Mouse (Mus musculus) heart, adult 2 months (tissue): ENCODE results near the gene Ssc4d. TPM values are rescaled to one million over a fixed set of nuclear protein-coding genes. Genes with fewer than 3 reads are reported as not detected.

ENCODE experiments used
- DNase-seq, 2 experiments: peaks; one replicate each; pipeline ENCODE4 v3.0.0; 2021
- H3K27ac ChIP-seq: fragments of 200-600 bp; 2 replicates; pipeline ENCODE4 v1.8.1; 2022
- H3K27me3 ChIP-seq: fragments of 200-500 bp; 2 replicates; pipeline ENCODE4 v1.6.1; 2012; ENCODE audit warnings: mild to moderate bottlenecking, low read length, inconsistent platforms, mixed read lengths; ENCODE audit not compliant: control insufficient read depth, insufficient read depth
- H3K36me3 ChIP-seq: fragments of 200-500 bp; 2 replicates; pipeline ENCODE4 v1.6.1; 2012; ENCODE audit warnings: low read length, inconsistent platforms; ENCODE audit not compliant: control insufficient read depth, insufficient read depth
- H3K4me1 ChIP-seq: fragments of 200-500 bp; 2 replicates; pipeline ENCODE4 v1.6.1; 2011; ENCODE audit warnings: low read length; ENCODE audit not compliant: control insufficient read depth, insufficient read depth
- H3K4me3 ChIP-seq: fragments of 200-600 bp; 2 replicates; pipeline ENCODE4 v1.8.1; 2022
- H3K79me2 ChIP-seq: fragments of 200-500 bp; replicated peaks from 2 replicates; pipeline ENCODE4 v1.6.1; 2012; ENCODE audit warnings: mild to moderate bottlenecking, inconsistent platforms, low read length, moderate library complexity, mixed read lengths; ENCODE audit not compliant: control insufficient read depth, insufficient read depth
- H3K9ac ChIP-seq: fragments of 200-500 bp; 2 replicates; pipeline ENCODE4 v1.6.1; 2012; ENCODE audit warnings: low read depth, mild to moderate bottlenecking, control low read depth, inconsistent platforms, low read length, mixed read lengths
- CTCF ChIP-seq: fragments of 200-600 bp; IDR thresholded peaks from 2 replicates; pipeline ENCODE4 v1.8.1; 2022; ENCODE audit warnings: antibody characterized with exemption, mild to moderate bottlenecking, moderate library complexity
- EP300 ChIP-seq: fragments of 200-500 bp; IDR thresholded peaks from 2 replicates; pipeline ENCODE4 v1.6.1; 2011; ENCODE audit warnings: low read depth, low read length, control low read depth; ENCODE audit not compliant: insufficient read depth
- POLR2A ChIP-seq: fragments of 200-500 bp; IDR thresholded peaks from 2 replicates; pipeline ENCODE4 v1.6.1; 2011; ENCODE audit warnings: mild to moderate bottlenecking, low read depth, low read length, control low read depth; ENCODE audit not compliant: insufficient read depth
- WGBS: fragments of 180-500 bp; shearing (Covaris S2); methylation state at CpG from one replicate; pipeline ENCODE4 v1.1.7; 2018; 5-methylcytosine and 5-hydroxymethylcytosine counted together
- intact Hi-C: fragments of 180-260 bp; cut with DNase I; formaldehyde crosslinking; loops from one replicate; pipeline ENCODE4 v1.15.1; 2025
- polyA plus RNA-seq: library from polyadenylated mRNA; depleted of rRNA; stranded (reverse); fragments of >200 nt; gene quantifications from 2 replicates; pipeline ENCODE4 v1.2.3, GENCODE M21; 2012
- total RNA-seq, 2 experiments: library from RNA; stranded (reverse); gene quantifications; 2 replicates each; pipeline ENCODE4 v1.2.3; 2021

Ssc4d gene
- total and polyA plus RNA-seq, 3 experiments = 0.09 to 1.0 (median 0.21) TPM

GRCm38 (mm10) chr5:135970247-135970646 lies 4.1 kb downstream of the Ssc4d start:
- intact Hi-C loops = no loop called here
- 72% methylated on average over 6 of the region's 6 CpGs for WGBS

DNA sequence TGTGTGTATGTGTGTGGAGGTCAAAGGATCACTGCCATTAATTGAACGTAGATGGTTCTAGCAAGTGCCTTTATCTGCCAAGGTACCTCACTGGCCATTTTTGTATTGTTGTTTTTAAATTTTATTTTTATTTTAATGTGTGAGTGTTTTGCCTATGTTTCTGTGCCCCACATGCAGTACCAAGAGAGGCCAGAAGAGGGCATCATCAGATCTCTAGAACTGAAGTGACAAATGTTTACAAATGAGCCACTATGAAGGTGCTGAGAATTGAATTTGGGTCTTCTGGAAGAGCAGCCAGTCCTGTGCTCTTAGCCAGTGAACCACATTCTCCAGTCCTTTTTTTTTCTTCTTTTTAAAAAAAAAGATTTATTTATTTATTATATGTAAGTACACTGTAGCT lies 5.5 kb downstream of the Ssc4d start:
- Histone ChIP-seq H3K4me1 (no peaks in the 10 kb centered on the region), H3K9ac (no peak overlapping the region), H3K36me3 (no peaks in the 10 kb centered on the region), H3K27me3 (no peaks in the 10 kb centered on the region), H3K4me3 (no peak overlapping the region), H3K79me2 (no peaks in the 10 kb centered on the region), H3K27ac (no peak overlapping the region)
- intact Hi-C loops = loop anchor here (2.0 kb wide), 1 partner anchor 64 kb away; no protein-coding TSS in a partner anchor
- DNase-seq = peak in 1 of 2 experiments; percentile 55
- peak; percentile 90 for TF ChIP-seq CTCF
- TF ChIP-seq EP300 = no peak
- WGBS = 58% methylated on average over 1 of the region's 1 CpGs

More at GRCm38 (mm10) chr5:135970247-135970646, 4.1 kb downstream of the Ssc4d start:
- H3K27ac ChIP-seq = no peak overlapping the region
- H3K9ac ChIP-seq = no peak overlapping the region
- H3K4me3 ChIP-seq = no peak overlapping the region
- TF ChIP-seq POLR2A = no peak
- no peak for TF ChIP-seq EP300
- no peak for TF ChIP-seq CTCF
- H3K36me3 ChIP-seq = no peaks in the 10 kb centered on the region
- H3K79me2 ChIP-seq = no peaks in the 10 kb centered on the region
- DNase-seq = no peak
- no peaks in the 10 kb centered on the region for H3K27me3 ChIP-seq
- no peaks in the 10 kb centered on the region for H3K4me1 ChIP-seq

GRCm38 (mm10) chr5:135966866-135967265 lies 7.5 kb downstream of the Ssc4d start:
- Histone ChIP-seq H3K79me2 (no peaks in the 10 kb centered on the region), H3K9ac (no peak overlapping the region), H3K27ac (no peak overlapping the region), H3K4me1 (peaks cover 1% of the 10 kb centered on the region), H3K4me3 (no peak overlapping the region), H3K36me3 (no peaks in the 10 kb centered on the region), H3K27me3 (no peaks in the 10 kb centered on the region)
- peak; percentile 60 for TF ChIP-seq CTCF
- TF ChIP-seq POLR2A = no peak
- no peak for TF ChIP-seq EP300
- intact Hi-C loops = no loop called here
- 59% methylated on average over 9 of the region's 9 CpGs for WGBS
- no peak for DNase-seq

- 13% methylated on average over 24 of the region's 24 CpGs for WGBS
- no peak overlapping the region for H3K4me3 ChIP-seq
- intact Hi-C loops = no loop called here
- peak; percentile 14; the same call in 1 of the 2 replicates for TF ChIP-seq CTCF
- no peak for TF ChIP-seq POLR2A
- no peaks in the 10 kb centered on the region for H3K36me3 ChIP-seq
- H3K4me1 ChIP-seq = peaks cover 5% of the 10 kb centered on the region
- DNase-seq = no peak
- H3K9ac ChIP-seq = no peak overlapping the region; the same call in 1 of the 2 replicates
- no peaks in the 10 kb centered on the region for H3K27me3 ChIP-seq
- no peaks in the 10 kb centered on the region for H3K79me2 ChIP-seq
- no peak overlapping the region for H3K27ac ChIP-seq
These were observed 8.8 kb downstream of the Ssc4d start for GRCm38 (mm10) chr5:135965501-135965930.

DNA sequence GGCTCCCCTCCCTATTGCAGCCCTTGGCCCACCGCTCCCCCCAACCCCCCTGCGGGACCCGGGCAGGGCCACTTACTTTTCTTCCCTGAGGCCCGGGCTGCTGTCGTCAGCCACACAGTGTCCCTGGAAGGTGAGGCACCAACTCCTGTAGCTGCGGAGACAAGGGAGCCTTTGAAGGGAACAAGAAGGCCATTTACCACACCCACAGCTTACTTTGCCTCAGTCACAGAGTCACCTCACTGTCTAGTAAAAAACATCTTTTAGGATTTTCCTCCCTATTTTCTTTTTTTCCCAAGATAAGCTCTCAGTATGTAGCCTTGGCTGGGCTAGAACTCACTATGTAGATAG lies 11.1 kb downstream of the Ssc4d start:
- Histone ChIP-seq H3K36me3 (no peaks in the 10 kb centered on the region), H3K4me1 (peaks cover 5% of the 10 kb centered on the region), H3K9ac (peak overlapping the region; percentile 91), H3K27ac (peak overlapping the region; percentile 97), H3K4me3 (peak overlapping the region; percentile 83), H3K79me2 (no peaks in the 10 kb centered on the region), H3K27me3 (no peaks in the 10 kb centered on the region)
- TF ChIP-seq CTCF (no peak), EP300 (no peak), POLR2A (no peak)
- intact Hi-C loops = no loop called here
- 14% methylated on average over 6 of the region's 6 CpGs for WGBS
- DNase-seq = no peak

DNA sequence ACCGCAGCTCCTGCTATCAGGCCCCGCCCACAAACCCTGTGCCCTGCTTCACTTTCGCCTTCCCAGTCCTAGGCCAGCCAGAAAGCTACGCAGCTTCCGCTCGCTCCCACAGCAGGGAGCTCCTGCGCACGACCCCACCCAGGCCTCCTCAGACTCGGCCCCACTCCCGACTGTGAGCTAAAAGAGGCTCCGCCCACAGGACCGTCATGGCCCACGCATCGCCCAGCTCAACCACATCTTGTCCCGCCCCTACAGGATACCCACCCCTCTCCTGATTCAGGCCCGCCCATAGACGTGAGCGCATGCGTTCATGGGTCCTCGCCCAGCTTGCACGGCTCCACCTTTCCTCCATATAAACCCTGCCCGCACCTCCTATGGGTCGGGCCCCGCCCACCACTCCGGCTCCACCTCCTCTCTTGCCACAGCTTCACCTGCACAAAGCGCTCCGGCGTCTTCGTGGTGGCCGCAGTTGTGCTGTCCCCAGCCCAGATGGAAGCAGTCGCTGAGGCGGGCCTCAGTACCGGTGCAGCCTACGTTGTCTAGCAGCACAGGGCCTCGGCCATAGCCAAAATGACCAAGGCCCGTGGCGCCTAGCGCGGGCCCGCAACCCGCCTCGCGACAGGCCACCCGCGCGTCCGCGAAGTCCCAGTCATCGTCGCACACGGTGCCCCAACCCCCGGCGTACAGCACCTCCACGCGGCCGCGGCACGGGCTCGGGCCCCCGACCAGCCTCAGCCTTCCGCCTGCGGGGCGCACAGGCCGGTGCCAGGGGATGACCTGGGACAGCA lies 11.6 kb downstream of the Ssc4d start:
- Histone ChIP-seq H3K36me3 (no peaks in the 10 kb centered on the region), H3K27me3 (no peaks in the 10 kb centered on the region), H3K4me1 (peaks cover 8% of the 10 kb centered on the region), H3K27ac (peak overlapping the region; percentile 97), H3K9ac (peak overlapping the region; percentile 91), H3K4me3 (peak overlapping the region; percentile 83), H3K79me2 (no peaks in the 10 kb centered on the region)
- intact Hi-C loops = no loop called here
- TF ChIP-seq CTCF (peak; percentile 28; the same call in 1 of the 2 replicates), POLR2A (peak; percentile 94), EP300 (peak; percentile 71; the same call in 1 of the 2 replicates)
- DNase-seq = peak; percentile 95 to 100
- under 1% methylated on average over 64 of the region's 64 CpGs for WGBS
